Mouse (Mus musculus): ENCODE measurements around the gene Nxt1. TPM values are rescaled to one million over a fixed set of nuclear protein-coding genes. Genes with fewer than 3 reads are reported as not detected.

Gene Nxt1
- total RNA-seq, 1 experiment = 62.9 TPM

GRCm38 (mm10) chr2:148706409-148707201 lies 34.2 kb downstream of the Nxt1 start:
- Histone ChIP-seq H3K4me1 (ENCODE audit: control insufficient read depth in 2 of 2, insufficient read depth in 2 of 2, low read length in 2 of 2, poor library complexity in 1 of 2) (peaks cover 0 to 6% of the 10 kb centered on the region in 2 experiments; a peak in 1 of 4 replicates), H3K9me3 (ENCODE audit: control insufficient read depth, insufficient read depth, low read depth, low read length) (no peaks in the 10 kb centered on the region), H3K27ac (ENCODE audit: insufficient read depth, low read depth, low read length, poor library complexity, severe bottlenecking) (peak overlapping the region; percentile 58), H3K9ac (ENCODE audit: insufficient read depth, low read depth, low read length, poor library complexity, severe bottlenecking) (peak overlapping the region; percentile 50; the same call in 1 of the 2 replicates), H3K36me3 (ENCODE audit: control insufficient read depth, insufficient read depth, low read length, poor library complexity, severe bottlenecking) (no peaks in the 10 kb centered on the region), H3K4me3 (ENCODE audit: insufficient read depth in 1 of 2, low read depth in 1 of 2, low read length in 2 of 2, poor library complexity in 1 of 2, severe bottlenecking in 1 of 2) (peak overlapping the region; percentile 46 to 52; a peak in 3 of 4 replicates)
- in situ Hi-C loops (cut with MboI; ENCODE audit: low sequenced_read_pairs in 2 of 2, unreplicated experiment in 2 of 2) = no loop called here
- peak; percentile 54 for DNase-seq (ENCODE audit: low read depth, low spot score)
- TF ChIP-seq ZC3H11A (IDR thresholded peaks at IDR 0.05; ENCODE audit: borderline replicate concordance, low read depth, low read length) (no peak), ZNF384 (IDR thresholded peaks at IDR 0.05; ENCODE audit: low read depth, low read length) (no peak), CHD2 (IDR thresholded peaks at IDR 0.05; ENCODE audit: low read depth, low read length) (no peak)

DNA sequence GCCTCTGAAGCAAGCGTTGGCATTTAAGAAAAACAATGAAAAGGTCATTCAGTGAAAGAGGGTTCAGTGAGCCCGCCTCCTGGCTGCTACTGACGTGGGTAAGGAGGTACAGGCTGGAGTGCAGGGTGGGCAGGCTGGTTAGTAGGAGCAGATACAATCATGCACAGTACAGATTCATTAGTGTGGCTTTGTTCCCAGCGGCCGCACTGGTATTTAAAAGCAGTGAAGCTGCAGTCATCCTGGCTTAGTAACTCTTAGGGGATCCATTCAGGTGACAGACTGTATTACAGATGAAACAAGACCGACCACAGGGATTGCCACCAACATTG lies 34.8 kb downstream of the Nxt1 start:
- peak overlapping the region in 1 of 2 experiments; percentile 46; a peak in 1 of 4 replicates for H3K4me3 ChIP-seq (ENCODE audit: insufficient read depth in 1 of 2, low read depth in 1 of 2, low read length in 2 of 2, poor library complexity in 1 of 2, severe bottlenecking in 1 of 2)
- no peak overlapping the region; the same call in 1 of the 2 replicates for H3K27ac ChIP-seq (ENCODE audit: insufficient read depth, low read depth, low read length, poor library complexity, severe bottlenecking)
- H3K9ac ChIP-seq (ENCODE audit: insufficient read depth, low read depth, low read length, poor library complexity, severe bottlenecking) = no peak overlapping the region
- no peaks in the 10 kb centered on the region for H3K36me3 ChIP-seq (ENCODE audit: control insufficient read depth, insufficient read depth, low read length, poor library complexity, severe bottlenecking)
- in situ Hi-C loops (cut with MboI; ENCODE audit: low sequenced_read_pairs in 2 of 2, unreplicated experiment in 2 of 2) = no loop called here
- DNase-seq (ENCODE audit: low read depth, low spot score) = no peak
- no peaks in the 10 kb centered on the region for H3K9me3 ChIP-seq (ENCODE audit: control insufficient read depth, insufficient read depth, low read depth, low read length)
- peaks cover 0 to 6% of the 10 kb centered on the region in 2 experiments; a peak in 1 of 4 replicates for H3K4me1 ChIP-seq (ENCODE audit: control insufficient read depth in 2 of 2, insufficient read depth in 2 of 2, low read length in 2 of 2, poor library complexity in 1 of 2)
- TF ChIP-seq CHD2 (IDR thresholded peaks at IDR 0.05; ENCODE audit: low read depth, low read length) (no peak), MAFK (IDR thresholded peaks at IDR 0.05; ENCODE audit: insufficient read depth, low read depth, low read length) (no peak), ZNF384 (IDR thresholded peaks at IDR 0.05; ENCODE audit: low read depth, low read length) (no peak), HCFC1 (IDR thresholded peaks at IDR 0.05; ENCODE audit: borderline replicate concordance, insufficient read depth, low read length) (no peak), ZC3H11A (IDR thresholded peaks at IDR 0.05; ENCODE audit: borderline replicate concordance, low read depth, low read length) (no peak)

- no peak overlapping the region for H3K9ac ChIP-seq (ENCODE audit: insufficient read depth, low read depth, low read length, poor library complexity, severe bottlenecking)
- no peak for DNase-seq (ENCODE audit: low read depth, low spot score)
- in situ Hi-C loops (cut with MboI; ENCODE audit: low sequenced_read_pairs in 2 of 2, unreplicated experiment in 2 of 2) = no loop called here
- no peaks in the 10 kb centered on the region for H3K9me3 ChIP-seq (ENCODE audit: control insufficient read depth, insufficient read depth, low read depth, low read length)
- H3K4me3 ChIP-seq (ENCODE audit: insufficient read depth in 1 of 2, low read depth in 1 of 2, low read length in 2 of 2, poor library complexity in 1 of 2, severe bottlenecking in 1 of 2) = no peak overlapping the region
- H3K27ac ChIP-seq (ENCODE audit: insufficient read depth, low read depth, low read length, poor library complexity, severe bottlenecking) = no peak overlapping the region
- H3K4me1 ChIP-seq (ENCODE audit: control insufficient read depth in 2 of 2, insufficient read depth in 2 of 2, low read length in 2 of 2, poor library complexity in 1 of 2) = no peaks in the 10 kb centered on the region
- no peak for TF ChIP-seq MAFK (IDR thresholded peaks at IDR 0.05; ENCODE audit: insufficient read depth, low read depth, low read length)
- TF ChIP-seq CHD2 (IDR thresholded peaks at IDR 0.05; ENCODE audit: low read depth, low read length) = no peak
- no peak for TF ChIP-seq ZC3H11A (IDR thresholded peaks at IDR 0.05; ENCODE audit: borderline replicate concordance, low read depth, low read length)
- TF ChIP-seq HCFC1 (IDR thresholded peaks at IDR 0.05; ENCODE audit: borderline replicate concordance, insufficient read depth, low read length) = no peak
- TF ChIP-seq ZNF384 (IDR thresholded peaks at IDR 0.05; ENCODE audit: low read depth, low read length) = no peak
- H3K36me3 ChIP-seq (ENCODE audit: control insufficient read depth, insufficient read depth, low read length, poor library complexity, severe bottlenecking) = peaks cover 2% of the 10 kb centered on the region; the same call in 1 of the 2 replicates
Observed at GRCm38 (mm10) chr2:148712326-148712725, 39.9 kb downstream of the Nxt1 start.

DNA sequence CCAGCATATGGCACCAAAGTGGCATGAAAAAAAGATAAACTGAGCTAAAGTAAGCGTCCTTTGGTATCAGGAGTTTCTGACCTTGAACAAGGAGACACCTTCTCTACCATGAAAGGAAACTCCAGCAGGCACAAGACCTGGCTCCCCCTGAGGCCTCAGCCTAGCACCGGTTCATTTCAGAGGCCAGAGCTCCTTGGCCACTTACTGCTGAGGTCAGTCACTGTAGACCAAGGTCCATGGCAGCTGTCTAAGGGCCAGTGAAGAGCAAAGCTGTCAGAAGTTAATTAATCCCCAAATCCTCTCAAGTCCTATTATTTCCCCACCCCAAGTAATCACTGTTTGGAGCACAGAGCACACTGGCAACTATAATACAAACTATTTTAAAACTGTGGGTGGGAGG lies 44.7 kb downstream of the Nxt1 start:
- Histone ChIP-seq H3K9me3 (ENCODE audit: control insufficient read depth, insufficient read depth, low read depth, low read length) (no peaks in the 10 kb centered on the region), H3K27ac (ENCODE audit: insufficient read depth, low read depth, low read length, poor library complexity, severe bottlenecking) (no peak overlapping the region), H3K36me3 (ENCODE audit: control insufficient read depth, insufficient read depth, low read length, poor library complexity, severe bottlenecking) (peaks cover 2% of the 10 kb centered on the region; the same call in 1 of the 2 replicates), H3K4me1 (ENCODE audit: control insufficient read depth in 2 of 2, insufficient read depth in 2 of 2, low read length in 2 of 2, poor library complexity in 1 of 2) (no peaks in the 10 kb centered on the region), H3K4me3 (ENCODE audit: insufficient read depth in 1 of 2, low read depth in 1 of 2, low read length in 2 of 2, poor library complexity in 1 of 2, severe bottlenecking in 1 of 2) (no peak overlapping the region), H3K9ac (ENCODE audit: insufficient read depth, low read depth, low read length, poor library complexity, severe bottlenecking) (no peak overlapping the region)
- in situ Hi-C loops (cut with MboI; ENCODE audit: low sequenced_read_pairs in 2 of 2, unreplicated experiment in 2 of 2) = no loop called here
- no peak for DNase-seq (ENCODE audit: low read depth, low spot score)
- TF ChIP-seq CHD2 (IDR thresholded peaks at IDR 0.05; ENCODE audit: low read depth, low read length) (no peak), HCFC1 (IDR thresholded peaks at IDR 0.05; ENCODE audit: borderline replicate concordance, insufficient read depth, low read length) (no peak)

All from ES-E14 (cell line).